Mouse (Mus musculus): ENCODE results near the gene Irgq. TPM values are rescaled to one million over a fixed set of nuclear protein-coding genes. Genes with fewer than 3 reads are reported as not detected.
"Not testable (repeated sequence)": the region's sequence is repeated elsewhere in the genome, so short reads cannot be mapped to it uniquely, and the experiment has no call there.

Gene Irgq
- polyA plus RNA-seq, 1 experiment from 2014 or later = 6.0 TPM

DNA sequence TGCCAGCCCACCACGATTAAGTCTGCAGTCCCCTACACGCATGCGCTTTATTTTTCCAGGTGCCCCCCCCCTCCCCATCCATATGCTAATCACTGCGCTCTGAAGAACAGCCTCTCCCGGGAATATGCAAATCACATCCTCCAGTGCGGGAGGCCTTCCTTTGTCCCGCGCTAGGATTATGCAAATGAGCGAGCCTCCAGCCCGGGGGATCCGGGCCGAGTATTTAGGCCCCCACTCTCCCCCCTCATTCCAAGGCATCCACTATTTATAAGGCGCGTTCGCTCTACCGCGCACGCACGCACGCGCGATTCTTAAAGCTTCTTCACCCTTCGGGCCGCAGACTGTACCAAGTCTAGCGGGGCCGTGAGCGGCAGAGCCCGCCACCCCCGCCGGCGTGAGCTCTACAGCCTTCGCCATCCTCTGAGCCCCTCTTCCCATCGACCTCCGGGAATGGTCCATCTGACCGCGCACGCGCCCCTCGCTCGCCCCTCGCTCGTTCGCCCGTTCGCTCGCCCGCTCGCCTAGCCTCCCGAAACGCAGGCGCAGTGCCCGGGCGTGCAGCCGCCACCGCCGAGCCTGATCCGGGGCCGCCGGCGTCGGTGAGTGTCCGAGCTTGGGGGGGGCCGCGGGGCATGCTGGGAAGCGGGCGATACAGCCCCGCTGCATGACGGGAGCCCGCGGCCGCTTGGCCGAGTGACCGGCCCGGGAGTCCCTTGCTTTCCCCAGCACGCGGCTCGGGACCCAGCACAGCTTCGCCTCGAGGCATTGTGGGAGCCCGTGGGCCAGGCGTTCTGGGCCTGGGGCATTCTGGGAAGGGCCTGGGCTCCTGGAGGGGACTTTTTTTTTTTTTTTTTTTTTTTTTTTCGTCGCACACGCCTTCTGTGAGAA is 23.4 kb upstream of the Irgq start, which contains the start of gene Zfp428:
Gene Zfp428 (plus strand): TSS at position 169 of the 888 bp plus-strand sequence.
- H3K27ac ChIP-seq = peak within 1 kb of the TSS; percentile 98
- ATAC-seq (replicated peaks; ENCODE audit: low FRiP score, low read depth) (peak; percentile 86), DNase-seq (ENCODE audit: low spot score) (peak; percentile 93)
- H3K9ac ChIP-seq (ENCODE audit: low read depth, low read length) = peak within 1 kb of the TSS; percentile 90
- no peak for TF ChIP-seq CTCF (IDR thresholded peaks at IDR 0.05; ENCODE audit: low read depth)
- no peaks in the 10 kb centered on the region for H3K36me3 ChIP-seq (ENCODE audit: insufficient read depth, low read length)
- peak within 1 kb of the TSS; percentile 58 for H3K4me3 ChIP-seq (replicated peaks; ENCODE audit: low read depth, low read length)
- under 1% methylated on average over 83 of the region's 84 CpGs for WGBS
- H3K9me3 ChIP-seq (replicated peaks; ENCODE audit: low read length) = no peaks in the 10 kb centered on the region
- H3K4me1 ChIP-seq (replicated peaks; ENCODE audit: insufficient read depth, low read length) = 0 out of 2 replicates have a peak, but pooled peaks cover 4% of the 10 kb centered on the region
- H3K27me3 ChIP-seq (ENCODE audit: insufficient read depth, low read length) = no peaks in the 10 kb centered on the region
- H3K4me2 ChIP-seq (ENCODE audit: low read length) = peak within 1 kb of the TSS; percentile 81

DNA sequence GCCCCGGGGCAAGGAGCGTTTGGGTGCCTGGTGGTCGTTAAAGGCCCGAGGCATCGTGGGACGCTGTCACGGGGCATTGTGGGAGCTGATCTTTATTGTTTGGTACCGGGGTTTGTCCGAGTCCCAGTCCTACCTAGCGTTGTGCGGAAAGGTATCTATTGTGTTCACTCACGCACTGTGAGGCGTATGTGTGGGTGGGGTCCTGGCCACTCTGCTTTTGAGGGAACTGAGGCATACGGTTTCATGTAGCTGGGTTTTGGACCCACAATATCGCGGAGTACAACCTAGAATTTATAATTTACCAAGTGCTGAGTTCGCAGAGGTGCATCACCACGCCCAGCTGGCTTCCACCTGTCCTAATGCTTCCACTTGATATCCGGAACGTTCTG is 22.8 kb upstream of the Irgq start:
- H3K27ac ChIP-seq = peak overlapping the region; percentile 98
- H3K9ac ChIP-seq (ENCODE audit: low read depth, low read length) = peak overlapping the region; percentile 90
- under 1% methylated on average over 20 of the region's 20 CpGs for WGBS
- H3K36me3 ChIP-seq (ENCODE audit: insufficient read depth, low read length) = no peaks in the 10 kb centered on the region
- ATAC-seq (replicated peaks; ENCODE audit: low FRiP score, low read depth) (peak; percentile 8; the same call in 1 of the 2 replicates), DNase-seq (ENCODE audit: low spot score) (no peak)
- H3K4me3 ChIP-seq (replicated peaks; ENCODE audit: low read depth, low read length) = peak overlapping the region; percentile 58
- no peaks in the 10 kb centered on the region for H3K9me3 ChIP-seq (replicated peaks; ENCODE audit: low read length)
- peak overlapping the region; percentile 81 for H3K4me2 ChIP-seq (ENCODE audit: low read length)
- TF ChIP-seq CTCF (IDR thresholded peaks at IDR 0.05; ENCODE audit: low read depth) = no peak
- H3K4me1 ChIP-seq (replicated peaks; ENCODE audit: insufficient read depth, low read length) = 0 out of 2 replicates have a peak, but pooled peaks cover 4% of the 10 kb centered on the region
- no peaks in the 10 kb centered on the region for H3K27me3 ChIP-seq (ENCODE audit: insufficient read depth, low read length)

DNA sequence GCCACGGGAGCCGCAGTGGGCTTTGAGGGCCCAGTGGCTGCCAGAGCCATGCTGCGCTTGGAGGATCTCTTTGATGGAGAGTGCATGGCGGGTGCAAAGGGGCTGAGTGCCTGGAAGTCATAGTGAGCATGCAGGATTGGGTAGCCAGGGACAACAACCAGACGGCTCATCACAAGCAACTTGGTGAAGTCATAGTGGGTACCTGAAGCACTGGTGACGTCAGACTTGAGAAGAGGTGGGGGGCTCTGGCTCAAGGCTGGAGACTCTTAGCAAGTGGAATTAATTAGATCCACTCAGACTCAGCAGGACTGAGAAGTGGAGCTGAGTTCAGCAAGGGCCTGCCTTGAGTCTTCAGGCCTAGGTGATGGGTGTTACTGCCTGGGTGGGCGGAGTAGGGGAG is 18.1 kb upstream of the Irgq start, which contains the start of gene AC161166.1:
Gene AC161166.1 (minus strand): TSS at position 101 of the 400 bp plus-strand sequence.
- TF ChIP-seq CTCF (IDR thresholded peaks at IDR 0.05; ENCODE audit: low read depth) = no peak
- WGBS = 91% methylated on average over 7 of the region's 7 CpGs
- Histone ChIP-seq H3K4me3 (replicated peaks; ENCODE audit: low read depth, low read length) (no peak within 1 kb of the TSS), H3K9ac (ENCODE audit: low read depth, low read length) (no peak within 1 kb of the TSS), H3K36me3 (ENCODE audit: insufficient read depth, low read length) (0 out of 2 replicates have a peak, but pooled peaks cover 3% of the 10 kb centered on the region), H3K9me3 (replicated peaks; ENCODE audit: low read length) (no peaks in the 10 kb centered on the region), H3K27ac (no peak within 1 kb of the TSS), H3K4me1 (replicated peaks; ENCODE audit: insufficient read depth, low read length) (0 out of 2 replicates have a peak, but pooled peaks cover 4% of the 10 kb centered on the region), H3K27me3 (ENCODE audit: insufficient read depth, low read length) (no peaks in the 10 kb centered on the region), H3K4me2 (ENCODE audit: low read length) (no peak within 1 kb of the TSS)
- no peak for ATAC-seq (replicated peaks; ENCODE audit: low FRiP score, low read depth)
- DNase-seq (ENCODE audit: low spot score) = no peak

DNA sequence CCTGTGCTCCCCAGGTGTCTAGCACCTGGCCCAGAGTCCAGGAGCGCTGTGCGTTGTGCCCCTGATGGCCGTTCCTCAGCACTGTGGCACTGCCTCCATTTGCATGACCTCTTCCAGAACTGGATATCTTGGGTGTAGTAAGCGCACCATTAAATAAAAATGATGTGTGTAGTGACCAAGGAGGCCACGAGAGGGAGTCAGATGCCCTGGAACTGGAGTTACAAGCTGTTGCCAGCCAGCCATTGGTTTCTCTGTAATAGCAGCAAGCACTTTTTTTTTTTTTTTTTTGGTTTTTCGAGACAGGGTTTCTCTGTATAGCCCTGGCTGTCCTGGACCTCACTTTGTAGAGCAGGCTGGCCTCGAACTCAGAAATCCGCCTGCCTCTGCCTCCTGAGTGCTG is 14.2 kb upstream of the Irgq start:
- not testable (repeated sequence) for H3K4me2 ChIP-seq (ENCODE audit: low read length); H3K4me1 ChIP-seq (replicated peaks; ENCODE audit: insufficient read depth, low read length); H3K9ac ChIP-seq (ENCODE audit: low read depth, low read length); H3K27me3 ChIP-seq (ENCODE audit: insufficient read depth, low read length); H3K4me3 ChIP-seq (replicated peaks; ENCODE audit: low read depth, low read length); H3K36me3 ChIP-seq (ENCODE audit: insufficient read depth, low read length); H3K9me3 ChIP-seq (replicated peaks; ENCODE audit: low read length); ATAC-seq (replicated peaks; ENCODE audit: low FRiP score, low read depth); DNase-seq (ENCODE audit: low spot score); H3K27ac ChIP-seq
- peak; percentile 41; the same call in 1 of the 2 replicates for TF ChIP-seq CTCF (IDR thresholded peaks at IDR 0.05; ENCODE audit: low read depth)
- WGBS = 80% methylated on average over 8 of the region's 8 CpGs

DNA sequence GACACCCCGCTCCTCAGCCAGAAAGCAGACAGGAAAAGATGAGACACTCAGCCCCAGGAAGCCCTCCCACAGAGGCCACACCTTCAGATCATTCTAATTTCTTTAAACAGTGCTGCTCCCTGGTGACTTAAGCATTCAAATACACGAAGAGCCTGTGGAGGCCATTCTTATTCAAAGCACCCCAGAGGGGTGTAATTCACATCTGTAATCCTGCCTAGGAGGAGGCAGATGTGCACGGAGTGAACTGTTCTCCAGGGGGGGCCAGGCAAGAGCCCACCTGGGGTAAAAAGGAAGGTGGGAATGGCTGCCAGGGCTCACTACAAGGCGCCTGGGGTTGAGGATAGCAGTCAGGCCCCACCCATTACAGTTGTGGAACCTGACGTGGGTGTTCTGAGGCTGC is 13.4 kb upstream of the Irgq start:
- Histone ChIP-seq H3K4me2 (ENCODE audit: low read length) (no peak overlapping the region), H3K4me1 (replicated peaks; ENCODE audit: insufficient read depth, low read length) (no peaks in the 10 kb centered on the region), H3K9ac (ENCODE audit: low read depth, low read length) (no peak overlapping the region), H3K27me3 (ENCODE audit: insufficient read depth, low read length) (no peaks in the 10 kb centered on the region), H3K27ac (no peak overlapping the region), H3K9me3 (replicated peaks; ENCODE audit: low read length) (no peaks in the 10 kb centered on the region), H3K4me3 (replicated peaks; ENCODE audit: low read depth, low read length) (no peak overlapping the region), H3K36me3 (ENCODE audit: insufficient read depth, low read length) (0 out of 2 replicates have a peak, but pooled peaks cover 3% of the 10 kb centered on the region)
- DNase-seq (ENCODE audit: low spot score) (no peak), ATAC-seq (replicated peaks; ENCODE audit: low FRiP score, low read depth) (no peak)
- no peak for TF ChIP-seq CTCF (IDR thresholded peaks at IDR 0.05; ENCODE audit: low read depth)
- WGBS = 56% methylated on average over 5 of the region's 5 CpGs

DNA sequence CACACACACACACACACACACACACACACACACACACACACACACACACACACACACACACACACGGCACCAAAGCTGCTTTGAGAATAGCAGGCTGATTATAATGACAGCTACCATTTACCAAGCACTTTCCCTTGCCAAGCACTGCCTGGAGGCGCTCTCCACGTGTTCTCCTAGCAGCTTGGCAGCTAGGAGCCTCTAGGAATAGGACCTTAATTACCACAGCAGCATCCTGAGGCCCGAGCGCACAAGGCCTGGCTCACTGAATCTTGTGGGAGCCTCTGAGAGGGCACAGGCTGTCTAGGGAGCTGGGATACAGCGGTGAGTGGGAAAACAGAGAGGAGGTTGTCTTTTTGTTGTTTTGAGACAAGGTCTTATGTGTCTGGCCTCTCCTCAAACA is 12.8 kb upstream of the Irgq start:
- Histone ChIP-seq H3K4me1 (replicated peaks; ENCODE audit: insufficient read depth, low read length) (no peaks in the 10 kb centered on the region), H3K4me2 (ENCODE audit: low read length) (no peak overlapping the region), H3K27ac (no peak overlapping the region), H3K9me3 (replicated peaks; ENCODE audit: low read length) (no peaks in the 10 kb centered on the region), H3K36me3 (ENCODE audit: insufficient read depth, low read length) (0 out of 2 replicates have a peak, but pooled peaks cover 3% of the 10 kb centered on the region), H3K27me3 (ENCODE audit: insufficient read depth, low read length) (no peaks in the 10 kb centered on the region), H3K9ac (ENCODE audit: low read depth, low read length) (no peak overlapping the region), H3K4me3 (replicated peaks; ENCODE audit: low read depth, low read length) (no peak overlapping the region)
- 76% methylated on average over 6 of the region's 6 CpGs for WGBS
- ATAC-seq (replicated peaks; ENCODE audit: low FRiP score, low read depth) (no peak), DNase-seq (ENCODE audit: low spot score) (no peak)
- TF ChIP-seq CTCF (IDR thresholded peaks at IDR 0.05; ENCODE audit: low read depth) = no peak
